Mouse (Mus musculus): ENCODE results near the gene Arhgap42. TPM values are rescaled to one million over a fixed set of nuclear protein-coding genes. Genes with fewer than 3 reads are reported as not detected.
A peak's percentile ranks its signal among the peaks of the same experiment; 100 is the strongest.

The Arhgap42 gene
- total and polyA plus RNA-seq, 2 experiments from 2014 or later = 11.2 to 11.3 TPM

GRCm38 (mm10) chr9:9093096-9093495 lies 145.8 kb downstream of the Arhgap42 start:
- Histone ChIP-seq H3K27me3 (ENCODE audit: insufficient read depth, low read length) (no peaks in the 10 kb centered on the region), H3K9me3 (ENCODE audit: low read length) (no peaks in the 10 kb centered on the region), H3K4me3 (ENCODE audit: low read depth, low read length) (no peak overlapping the region), H3K9ac (replicated peaks; ENCODE audit: low read length, poor library complexity, severe bottlenecking) (no peak overlapping the region), H3K4me1 (ENCODE audit: insufficient read depth, low read length) (no peaks in the 10 kb centered on the region), H3K4me2 (ENCODE audit: low read depth, low read length, poor library complexity, severe bottlenecking) (no peak overlapping the region), H3K36me3 (ENCODE audit: insufficient read depth, low read length) (no peaks in the 10 kb centered on the region), H3K27ac (ENCODE audit: low read depth, low read length) (no peak overlapping the region)
- TF ChIP-seq CTCF (IDR thresholded peaks at IDR 0.05) = no peak
- WGBS = 86% methylated on average over 1 of the region's 1 CpGs
- ATAC-seq (ENCODE audit: low FRiP score) (no peak), DNase-seq (ENCODE audit: low spot score) (no peak)

GRCm38 (mm10) chr9:9083441-9083840 lies 155.5 kb downstream of the Arhgap42 start:
- WGBS = 77% methylated on average over 2 of the region's 2 CpGs
- Histone ChIP-seq H3K27ac (ENCODE audit: low read depth, low read length) (no peak overlapping the region), H3K4me3 (ENCODE audit: low read depth, low read length) (no peak overlapping the region), H3K4me1 (ENCODE audit: insufficient read depth, low read length) (no peaks in the 10 kb centered on the region), H3K4me2 (ENCODE audit: low read depth, low read length, poor library complexity, severe bottlenecking) (no peak overlapping the region), H3K36me3 (ENCODE audit: insufficient read depth, low read length) (no peaks in the 10 kb centered on the region), H3K9me3 (ENCODE audit: low read length) (no peaks in the 10 kb centered on the region), H3K27me3 (ENCODE audit: insufficient read depth, low read length) (no peaks in the 10 kb centered on the region), H3K9ac (replicated peaks; ENCODE audit: low read length, poor library complexity, severe bottlenecking) (no peak overlapping the region)
- TF ChIP-seq CTCF (IDR thresholded peaks at IDR 0.05) = peak; percentile 43
- ATAC-seq (ENCODE audit: low FRiP score) (no peak), DNase-seq (ENCODE audit: low spot score) (no peak)

GRCm38 (mm10) chr9:9052920-9053319 lies 186.0 kb downstream of the Arhgap42 start:
- Histone ChIP-seq H3K4me2 (ENCODE audit: low read depth, low read length, poor library complexity, severe bottlenecking) (no peak overlapping the region), H3K9me3 (ENCODE audit: low read length) (no peaks in the 10 kb centered on the region), H3K9ac (replicated peaks; ENCODE audit: low read length, poor library complexity, severe bottlenecking) (no peak overlapping the region)

GRCm38 (mm10) chr9:9051184-9051583 lies 187.7 kb downstream of the Arhgap42 start:
- no peak overlapping the region for H3K4me3 ChIP-seq (ENCODE audit: low read depth, low read length)
- H3K27me3 ChIP-seq (ENCODE audit: insufficient read depth, low read length) = no peaks in the 10 kb centered on the region
- peak; percentile 70 for TF ChIP-seq CTCF (IDR thresholded peaks at IDR 0.05)
- WGBS = 46% methylated on average over 5 of the region's 5 CpGs
- H3K4me2 ChIP-seq (ENCODE audit: low read depth, low read length, poor library complexity, severe bottlenecking) = no peak overlapping the region
- no peak overlapping the region for H3K27ac ChIP-seq (ENCODE audit: low read depth, low read length)
- ATAC-seq (ENCODE audit: low FRiP score) = no peak
- no peaks in the 10 kb centered on the region for H3K9me3 ChIP-seq (ENCODE audit: low read length)
- H3K9ac ChIP-seq (replicated peaks; ENCODE audit: low read length, poor library complexity, severe bottlenecking) = no peak overlapping the region
- H3K4me1 ChIP-seq (ENCODE audit: insufficient read depth, low read length) = no peaks in the 10 kb centered on the region
- no peaks in the 10 kb centered on the region for H3K36me3 ChIP-seq (ENCODE audit: insufficient read depth, low read length)
- peak; percentile 76 for DNase-seq (ENCODE audit: low spot score)

More at GRCm38 (mm10) chr9:9052920-9053319, 186.0 kb downstream of the Arhgap42 start:
- no peak overlapping the region for H3K4me3 ChIP-seq (ENCODE audit: low read depth, low read length)
- DNase-seq (ENCODE audit: low spot score) (no peak), ATAC-seq (ENCODE audit: low FRiP score) (no peak)
- no peaks in the 10 kb centered on the region for H3K27me3 ChIP-seq (ENCODE audit: insufficient read depth, low read length)
- H3K4me1 ChIP-seq (ENCODE audit: insufficient read depth, low read length) = no peaks in the 10 kb centered on the region
- no peaks in the 10 kb centered on the region for H3K36me3 ChIP-seq (ENCODE audit: insufficient read depth, low read length)
- TF ChIP-seq CTCF (IDR thresholded peaks at IDR 0.05) = no peak
- no peak overlapping the region for H3K27ac ChIP-seq (ENCODE audit: low read depth, low read length)

- Histone ChIP-seq H3K4me3 (ENCODE audit: low read depth, low read length) (no peak overlapping the region), H3K9me3 (ENCODE audit: low read length) (no peaks in the 10 kb centered on the region), H3K36me3 (ENCODE audit: insufficient read depth, low read length) (no peaks in the 10 kb centered on the region), H3K4me2 (ENCODE audit: low read depth, low read length, poor library complexity, severe bottlenecking) (no peak overlapping the region), H3K27me3 (ENCODE audit: insufficient read depth, low read length) (no peaks in the 10 kb centered on the region), H3K27ac (ENCODE audit: low read depth, low read length) (no peak overlapping the region), H3K4me1 (ENCODE audit: insufficient read depth, low read length) (no peaks in the 10 kb centered on the region), H3K9ac (replicated peaks; ENCODE audit: low read length, poor library complexity, severe bottlenecking) (no peak overlapping the region)
- WGBS = 54% methylated on average over 3 of the region's 3 CpGs
- DNase-seq (ENCODE audit: low spot score) (peak; percentile 35), ATAC-seq (ENCODE audit: low FRiP score) (no peak)
- TF ChIP-seq CTCF (IDR thresholded peaks at IDR 0.05) = peak; percentile 48
These were observed 189.7 kb downstream of the Arhgap42 start for GRCm38 (mm10) chr9:9049202-9049601.

GRCm38 (mm10) chr9:9041009-9041408 lies 197.9 kb downstream of the Arhgap42 start:
- Histone ChIP-seq H3K27ac (ENCODE audit: low read depth, low read length) (no peak overlapping the region), H3K9me3 (ENCODE audit: low read length) (no peaks in the 10 kb centered on the region), H3K27me3 (ENCODE audit: insufficient read depth, low read length) (no peaks in the 10 kb centered on the region), H3K4me1 (ENCODE audit: insufficient read depth, low read length) (no peaks in the 10 kb centered on the region), H3K4me2 (ENCODE audit: low read depth, low read length, poor library complexity, severe bottlenecking) (no peak overlapping the region), H3K4me3 (ENCODE audit: low read depth, low read length) (no peak overlapping the region), H3K36me3 (ENCODE audit: insufficient read depth, low read length) (no peaks in the 10 kb centered on the region), H3K9ac (replicated peaks; ENCODE audit: low read length, poor library complexity, severe bottlenecking) (no peak overlapping the region)
- DNase-seq (ENCODE audit: low spot score) (no peak), ATAC-seq (ENCODE audit: low FRiP score) (no peak)
- 95% methylated on average over 7 of the region's 7 CpGs for WGBS
- no peak for TF ChIP-seq CTCF (IDR thresholded peaks at IDR 0.05)
